Mouse (Mus musculus) adrenal gland, postnatal 4 days (tissue): ENCODE results near the gene Wfdc21. TPM values are rescaled to one million over a fixed set of nuclear protein-coding genes. Genes with fewer than 3 reads are reported as not detected.

Experiments used
- DNase-seq, 2 experiments: peaks; one replicate each; pipeline ENCODE4 v3.0.0; 2021 to 2022; ENCODE audit warnings: low spot score in 2 of 2, mixed read lengths in 2 of 2
- total RNA-seq, 2 experiments: library from RNA; stranded (reverse); gene quantifications; 2 replicates each; pipeline ENCODE4 v1.2.3; 2021

Gene Wfdc21
- total RNA-seq, 2 experiments from 2014 or later = 3.1 TPM; not detected in 1

GRCm38 (mm10) chr11:83796980-83797608 is 50.4 kb downstream of the Wfdc21 start:
- no peak for DNase-seq

- no peak for DNase-seq
Observed at GRCm38 (mm10) chr11:83799871-83800430, 53.2 kb downstream of the Wfdc21 start.

- no peak for DNase-seq
Observed at GRCm38 (mm10) chr11:83802166-83802565, 55.4 kb downstream of the Wfdc21 start.

Other genes starting within 250 kb of the Wfdc21 start
- not detected for gene Heatr9, start 224.8 kb upstream of the Wfdc21 start, total RNA-seq
- gene Ccl5, start 216.4 kb upstream of the Wfdc21 start, total RNA-seq = 1 to 10 TPM; 1.1 to 1.3 TPM
- 1 to 10 TPM; 5.0 to 8.5 TPM for gene Ccl9, start 168.3 kb upstream of the Wfdc21 start, total RNA-seq
- 1 to 10 TPM; 7.0 to 9.3 TPM for gene Ccl6, start 153.9 kb upstream of the Wfdc21 start, total RNA-seq
- gene Rpl9-ps1, start 101.3 kb upstream of the Wfdc21 start, total RNA-seq = not detected
- under 1 TPM in 1 of 2 experiments, not detected in 1; 0.56 TPM for gene Ccl3, start 97.6 kb upstream of the Wfdc21 start, total RNA-seq
- under 1 TPM in 1 of 2 experiments, not detected in 1; 0.51 TPM for gene Ccl4, start 84.4 kb upstream of the Wfdc21 start, total RNA-seq
- gene Wfdc17, start 42.9 kb upstream of the Wfdc21 start, total RNA-seq = under 1 TPM in 1 of 2 experiments, not detected in 1; 0.87 TPM
- not detected for gene Wfdc18, start 37.9 kb upstream of the Wfdc21 start, total RNA-seq
- 10 to 100 TPM; 18.2 to 20.7 TPM for gene Heatr6, start 6.8 kb downstream of the Wfdc21 start, total RNA-seq
- 10 to 100 TPM in 1 of 2 experiments, 1 to 10 TPM in 1; 2.2 to 22.2 TPM for gene Hnf1b, start 103.1 kb downstream of the Wfdc21 start, total RNA-seq
- 10 to 100 TPM; 23.9 to 26.3 TPM for gene Ddx52, start 195.1 kb downstream of the Wfdc21 start, total RNA-seq
- 10 to 100 TPM; 40.6 to 46.0 TPM for gene Synrg, start 217.5 kb downstream of the Wfdc21 start, total RNA-seq